Mouse (Mus musculus): Measurements from ENCODE around the gene Spindoc.

The Spindoc gene

GRCm38 (mm10) chr19:7335656-7336055, 47.1 kb downstream of the Spindoc start:
- DNase-seq (ENCODE audit: low spot score), result no peak

- DNase-seq (ENCODE audit: low spot score), result no peak
Measured at GRCm38 (mm10) chr19:7334049-7334448, 48.7 kb downstream of the Spindoc start.

- no peak for DNase-seq (ENCODE audit: low spot score)
Measured at GRCm38 (mm10) chr19:7321391-7321790, 61.4 kb downstream of the Spindoc start.

- DNase-seq (ENCODE audit: low spot score), result no peak
Measured at GRCm38 (mm10) chr19:7320181-7320580, 62.6 kb downstream of the Spindoc start.

- DNase-seq (ENCODE audit: low spot score), result no peak
Measured at GRCm38 (mm10) chr19:7317716-7318115, 65.1 kb downstream of the Spindoc start.

GRCm38 (mm10) chr19:7316822-7317221, 66.0 kb downstream of the Spindoc start:
- DNase-seq (ENCODE audit: low spot score), result no peak

GRCm38 (mm10) chr19:7315587-7315984, 67.2 kb downstream of the Spindoc start:
- DNase-seq (ENCODE audit: low spot score), result no peak

GRCm38 (mm10) chr19:7314976-7315586, 67.7 kb downstream of the Spindoc start:
- no peak for DNase-seq (ENCODE audit: low spot score)

- no peak for DNase-seq (ENCODE audit: low spot score)
Measured at GRCm38 (mm10) chr19:7313660-7314059, 69.1 kb downstream of the Spindoc start.

- no peak for DNase-seq (ENCODE audit: low spot score)
Measured at GRCm38 (mm10) chr19:7311306-7311705, 71.5 kb downstream of the Spindoc start.

GRCm38 (mm10) chr19:7310704-7311103, 72.1 kb downstream of the Spindoc start:
- no peak for DNase-seq (ENCODE audit: low spot score)

- no peak for DNase-seq (ENCODE audit: low spot score)
Measured at GRCm38 (mm10) chr19:7309738-7310330, 73.0 kb downstream of the Spindoc start.

- no peak for DNase-seq (ENCODE audit: low spot score)
Measured at GRCm38 (mm10) chr19:7307995-7308770, 74.6 kb downstream of the Spindoc start.

GRCm38 (mm10) chr19:7306968-7307367, 75.8 kb downstream of the Spindoc start:
- DNase-seq (ENCODE audit: low spot score), result no peak

GRCm38 (mm10) chr19:7305380-7306310, 77.1 kb downstream of the Spindoc start:
- DNase-seq (ENCODE audit: low spot score), result no peak

- no peak for DNase-seq (ENCODE audit: low spot score)
Measured at GRCm38 (mm10) chr19:7304801-7305200, 78.0 kb downstream of the Spindoc start.

All from MN1 (cell line).